ENCODE assay signal across 16 mouse cellular contexts in genomic region chr9:43660151-43660550, GRCm38 (mm10).
DNase-seq lines count a peak whose midpoint lies in the region; ATAC-seq and TF ChIP-seq lines count a peak whose summit lies in the region.
"Had no signal": no experiment of that assay in that cellular context is flagged by ENCODE, and none has a peak within 500 bp of the region (broad histone marks: within the 10 kb centered on the region; RNA-seq: fewer than 3 reads in every experiment).

No protein-coding gene starts in this region.

- H3K79me2 ChIP-seq in liver, adult 2 months (ENCODE audit: control insufficient read depth, insufficient read depth, low read length) = no peaks in the 10 kb centered on the region

- H3K27me3 ChIP-seq in kidney, embryonic 15.5 days = no peaks in the 10 kb centered on the region
- H3K27me3 ChIP-seq in liver, adult 2 months (ENCODE audit: control insufficient read depth, insufficient read depth, low read length) = no peaks in the 10 kb centered on the region
- no peaks in the 10 kb centered on the region for H3K27me3 ChIP-seq in thymus, adult 2 months (ENCODE audit: control insufficient read depth, insufficient read depth, low read length)
- H3K27me3 ChIP-seq: stomach, embryonic 15.5 days had no signal

- no peaks in the 10 kb centered on the region for H3K9me3 ChIP-seq in kidney, embryonic 15.5 days (replicated peaks)
- H3K9me3 ChIP-seq: heart, embryonic 12.5 days; stomach, embryonic 15.5 days had no signal

- H3K9ac ChIP-seq in kidney, embryonic 15.5 days = no peak overlapping the region
- no peak overlapping the region for H3K9ac ChIP-seq in liver, adult 2 months (ENCODE audit: low read depth, low read length)
- H3K9ac ChIP-seq: heart, embryonic 12.5 days; liver, embryonic 14.5 days; stomach, embryonic 15.5 days had no signal

- 88% methylated on average over 5 of the region's 5 CpGs for WGBS in kidney, embryonic 15.5 days
- 49% methylated on average over 5 of the region's 5 CpGs for WGBS in liver, adult 2 months
- WGBS in thymus, adult 2 months = 94% methylated on average over 5 of the region's 5 CpGs

- peak; percentile 36 for DNase-seq in kidney, adult 11 months
- peak; percentile 55 for DNase-seq in liver, adult 2 months (ENCODE audit: extremely low read depth, low read depth, low spot score)
- no peak for DNase-seq in liver
- peak; percentile 30 for DNase-seq in cerebellum, adult 8-10 months
- peak; percentile 37 to 38 for DNase-seq in cerebellum, postnatal 36 days
- no peak for DNase-seq in thymus, adult 2 months
- DNase-seq: midbrain, embryonic 14.5 days had no signal

- no peaks in the 10 kb centered on the region for H3K36me3 ChIP-seq in kidney, embryonic 15.5 days
- H3K36me3 ChIP-seq in liver, adult 2 months (ENCODE audit: control insufficient read depth, insufficient read depth, low read length) = no peaks in the 10 kb centered on the region
- H3K36me3 ChIP-seq in thymus, adult 2 months (ENCODE audit: control insufficient read depth, insufficient read depth, low read length) = no peaks in the 10 kb centered on the region
- H3K36me3 ChIP-seq: heart, embryonic 12.5 days; stomach, embryonic 15.5 days had no signal

- TF ChIP-seq CTCF in liver, adult 2 months (IDR thresholded peaks at IDR 0.05; ENCODE audit: low read depth, low read length) = no peak
- no peak for TF ChIP-seq CTCF in thymus, adult 2 months (IDR thresholded peaks at IDR 0.05; ENCODE audit: borderline replicate concordance, control insufficient read depth, extremely low read depth, insufficient read depth, low read length, poor library complexity)

- H3K4me1 ChIP-seq in kidney, embryonic 15.5 days = no peaks in the 10 kb centered on the region
- H3K4me1 ChIP-seq in liver, adult 2 months (ENCODE audit: control insufficient read depth, insufficient read depth, low read length) = no peaks in the 10 kb centered on the region
- no peaks in the 10 kb centered on the region for H3K4me1 ChIP-seq in thymus, adult 2 months (replicated peaks; ENCODE audit: control insufficient read depth, insufficient read depth, low read length)
- H3K4me1 ChIP-seq: heart, embryonic 12.5 days; stomach, embryonic 15.5 days had no signal

- no peak for ATAC-seq in kidney, embryonic 15.5 days (replicated peaks; ENCODE audit: low FRiP score)
- ATAC-seq: forebrain, embryonic 16.5 days; inflammation-experienced regulatory T-cells, adult 6 months; lung, postnatal 0 days had no signal

- no peak overlapping the region for H3K27ac ChIP-seq in kidney, embryonic 15.5 days
- no peak overlapping the region for H3K27ac ChIP-seq in liver, adult 2 months (replicated peaks; ENCODE audit: insufficient read depth, low read depth, low read length)
- no peak overlapping the region for H3K27ac ChIP-seq in thymus, adult 2 months (ENCODE audit: control insufficient read depth, insufficient read depth, low read length)
- H3K27ac ChIP-seq: left cerebral cortex, adult 2 months; liver, embryonic 14.5 days; stomach, embryonic 15.5 days had no signal

- H3K4me2 ChIP-seq in kidney, embryonic 15.5 days = no peak overlapping the region
- H3K4me2 ChIP-seq: heart, embryonic 12.5 days; stomach, embryonic 15.5 days had no signal

- no peak overlapping the region for H3K4me3 ChIP-seq in kidney, embryonic 15.5 days (replicated peaks)
- H3K4me3 ChIP-seq in liver, adult 2 months (ENCODE audit: insufficient read depth, low read depth, low read length) = no peak overlapping the region
- H3K4me3 ChIP-seq in thymus, adult 2 months (ENCODE audit: control insufficient read depth, insufficient read depth, low read length) = no peak overlapping the region
- H3K4me3 ChIP-seq: erythroblast, embryonic 14.5 days; heart, embryonic 12.5 days; left cerebral cortex, adult 2 months; stomach, embryonic 15.5 days had no signal

- TF ChIP-seq POLR2A in liver, adult 2 months (IDR thresholded peaks at IDR 0.05; ENCODE audit: extremely low read depth, insufficient read depth, low read length) = no peak
- TF ChIP-seq POLR2A in thymus, adult 2 months (IDR thresholded peaks at IDR 0.05; ENCODE audit: control insufficient read depth, extremely low read depth, insufficient read depth, low read length, poor library complexity) = no peak

Comparison
In these comparisons a context has a peak if more than half of its experiments do, and no peak if none do; other contexts are left out.
1. DNase-seq: peak in kidney, adult 11 months (single experiment), liver, adult 2 months (single experiment), cerebellum, adult 8-10 months (single experiment) and cerebellum, postnatal 36 days (2 of 2); none in liver (single experiment) and thymus, adult 2 months (single experiment).